Mouse (Mus musculus) cerebellum, adult 9-11 months (tissue): ENCODE measurements at regions not wholly inside any gene's neighbourhood (a gene's known extent, or its start where the extent isn't known, plus 50 kb on each side); places are given as distances from the start of the nearest gene placed in this dataset.
"Not testable (repeated sequence)": the region's sequence is repeated elsewhere in the genome, so short reads cannot be mapped to it uniquely, and the experiment has no call there.

Source experiments
- DNase-seq: peaks from one replicate; pipeline ENCODE4 v3.0.0; 2022

- no peak for DNase-seq
These were observed 168.9 kb upstream of the Gm10131 start for GRCm38 (mm10) chr8:34280433-34280832.

GRCm38 (mm10) chr8:34275977-34276660 lies 164.6 kb upstream of the Gm10131 start:
- DNase-seq: no peak

- not testable (repeated sequence) for DNase-seq
These were observed 163.3 kb upstream of the Gm10131 start for GRCm38 (mm10) chr8:34274796-34275195.

- no peak for DNase-seq
These were observed 162.6 kb upstream of the Gm10131 start for GRCm38 (mm10) chr8:34274171-34274570.

- DNase-seq: no peak
These were observed 158.3 kb upstream of the Gm10131 start for GRCm38 (mm10) chr8:34269848-34270247.

GRCm38 (mm10) chr8:34268806-34269520 lies 157.4 kb upstream of the Gm10131 start:
- DNase-seq: no peak

- DNase-seq: no peak
These were observed 143.4 kb upstream of the Gm10131 start for GRCm38 (mm10) chr8:34254978-34255377.

GRCm38 (mm10) chr8:34251934-34252333 lies 140.4 kb upstream of the Gm10131 start:
- DNase-seq: no peak

- DNase-seq: no peak
These were observed 127.9 kb upstream of the Gm10131 start for GRCm38 (mm10) chr8:34239346-34239900.

- DNase-seq: peak; percentile 82
These were observed 122.2 kb upstream of the Gm10131 start for GRCm38 (mm10) chr8:34233705-34234104.

- DNase-seq: no peak
These were observed 117.9 kb upstream of the Gm10131 start for GRCm38 (mm10) chr8:34229477-34229876.

- DNase-seq: no peak
These were observed 113.7 kb upstream of the Gm10131 start for GRCm38 (mm10) chr8:34225011-34225890.

GRCm38 (mm10) chr8:34222187-34222586 lies 110.7 kb upstream of the Gm10131 start:
- DNase-seq: no peak
